Mouse (Mus musculus) embryonic facial prominence, embryonic 14.5 days (tissue): ENCODE data around the gene Ube2h. TPM values are rescaled to one million over a fixed set of nuclear protein-coding genes. Genes with fewer than 3 reads are reported as not detected.

Source experiments
- ATAC-seq: fragments of 200-750 bp; cut with Nextera tagmentation; 2 replicates; pipeline ENCODE4 v1.8.0; 2017; ENCODE audit warnings: low read depth, moderate number of reproducible peaks, moderate TSS enrichment
- DNase-seq: peaks from one replicate; pipeline ENCODE4 v3.0.0-alpha.2; 2015; ENCODE audit warnings: low spot score
- H3K27ac ChIP-seq: fragments of 300-500 bp; sonication (generic); replicated peaks from 2 replicates; pipeline ENCODE4 v1.5.1; 2014; ENCODE audit warnings: low read depth, mild to moderate bottlenecking, low read length, moderate library complexity
- H3K27me3 ChIP-seq: fragments of 300-500 bp; sonication (generic); replicated peaks from 2 replicates; pipeline ENCODE4 v1.6.1; 2014; ENCODE audit warnings: low read length; ENCODE audit not compliant: control insufficient read depth, insufficient read depth
- H3K36me3 ChIP-seq: fragments of 300-500 bp; sonication (generic); 2 replicates; pipeline ENCODE4 v1.6.1; 2014; ENCODE audit warnings: low read length, mixed read lengths; ENCODE audit not compliant: control insufficient read depth, insufficient read depth
- H3K4me1 ChIP-seq: fragments of 300-500 bp; sonication (generic); 2 replicates; pipeline ENCODE4 v1.6.1; 2014; ENCODE audit warnings: antibody characterized with exemption, low read length; ENCODE audit not compliant: control insufficient read depth, insufficient read depth
- H3K4me2 ChIP-seq: fragments of 300-500 bp; sonication (generic); 2 replicates; pipeline ENCODE4 v1.6.1; 2014; ENCODE audit warnings: low read depth, mild to moderate bottlenecking, low read length, moderate library complexity, mixed read lengths
- H3K4me3 ChIP-seq: fragments of 300-500 bp; sonication (generic); 2 replicates; pipeline ENCODE4 v1.5.1; 2014; ENCODE audit warnings: low read depth, mild to moderate bottlenecking, low read length
- H3K9ac ChIP-seq: fragments of 300-500 bp; sonication (generic); 2 replicates; pipeline ENCODE4 v1.6.1; 2014; ENCODE audit warnings: low read depth, mild to moderate bottlenecking, low read length, moderate library complexity, mixed read lengths
- H3K9me3 ChIP-seq: fragments of 300-500 bp; sonication (generic); 2 replicates; pipeline ENCODE4 v1.6.1; 2016; ENCODE audit warnings: low read length; ENCODE audit not compliant: control insufficient read depth
- WGBS: fragments of 180-500 bp; shearing (Covaris S2); extraction: QIAGEN DNeasy Blood & Tissue Kit; methylation state at CpG from one replicate; pipeline ENCODE4 v1.1.7; 2014; 5-methylcytosine and 5-hydroxymethylcytosine counted together
- polyA plus RNA-seq: library from polyadenylated mRNA; unstranded; fragments of >200 nt; fragmentation: Nextera tagmentation; extraction: Ambion mirVana; gene quantifications from 2 replicates; pipeline ENCODE4 v1.2.1, GENCODE M21; 2014

Gene Ube2h
- polyA plus RNA-seq, 1 experiment from 2014 or later, result 53.1 TPM

- H3K9ac ChIP-seq, result no peak overlapping the region
- DNase-seq, result no peak
- no peak overlapping the region for H3K4me3 ChIP-seq
- no peaks in the 10 kb centered on the region for H3K4me1 ChIP-seq
- no peaks in the 10 kb centered on the region for H3K9me3 ChIP-seq
- H3K36me3 ChIP-seq, result peaks cover 51% of the 10 kb centered on the region
- ATAC-seq, result no peak
- no peaks in the 10 kb centered on the region for H3K27me3 ChIP-seq
- H3K4me2 ChIP-seq, result no peak overlapping the region
- 87% methylated on average over 11 of the region's 11 CpGs for WGBS
- H3K27ac ChIP-seq, result no peak overlapping the region
Measured at GRCm38 (mm10) chr6:30272338-30272905, 31.9 kb downstream of the Ube2h start.

- DNase-seq (no peak), ATAC-seq (no peak)
- Histone ChIP-seq H3K4me2 (no peak overlapping the region), H3K9me3 (no peaks in the 10 kb centered on the region), H3K36me3 (peaks cover 64% of the 10 kb centered on the region), H3K27ac (no peak overlapping the region), H3K9ac (no peak overlapping the region), H3K4me3 (no peak overlapping the region), H3K4me1 (no peaks in the 10 kb centered on the region), H3K27me3 (no peaks in the 10 kb centered on the region)
- 76% methylated on average over 5 of the region's 5 CpGs for WGBS
Measured at GRCm38 (mm10) chr6:30269846-30270245, 34.5 kb downstream of the Ube2h start.

- no peaks in the 10 kb centered on the region for H3K9me3 ChIP-seq
- WGBS, result 86% methylated on average over 7 of the region's 7 CpGs
- H3K27me3 ChIP-seq, result no peaks in the 10 kb centered on the region
- no peak for DNase-seq
- H3K4me3 ChIP-seq, result no peak overlapping the region
- no peak for ATAC-seq
- H3K9ac ChIP-seq, result no peak overlapping the region
- H3K36me3 ChIP-seq, result peaks cover 64% of the 10 kb centered on the region
- no peak overlapping the region for H3K27ac ChIP-seq
- H3K4me1 ChIP-seq, result peaks cover 5% of the 10 kb centered on the region; the same call in 1 of the 2 replicates
- no peak overlapping the region for H3K4me2 ChIP-seq
Measured at GRCm38 (mm10) chr6:30267486-30267885, 36.9 kb downstream of the Ube2h start.

GRCm38 (mm10) chr6:30265402-30265801, 38.9 kb downstream of the Ube2h start:
- Histone ChIP-seq H3K4me3 (no peak overlapping the region), H3K27ac (no peak overlapping the region), H3K27me3 (no peaks in the 10 kb centered on the region), H3K9ac (no peak overlapping the region), H3K9me3 (no peaks in the 10 kb centered on the region), H3K36me3 (peaks cover 63% of the 10 kb centered on the region), H3K4me1 (peaks cover 5% of the 10 kb centered on the region; the same call in 1 of the 2 replicates), H3K4me2 (no peak overlapping the region)
- WGBS, result 90% methylated on average over 4 of the region's 4 CpGs
- ATAC-seq (no peak), DNase-seq (no peak)

GRCm38 (mm10) chr6:30263053-30263452, 41.3 kb downstream of the Ube2h start:
- no peak for ATAC-seq
- peak; percentile 52 for DNase-seq
- H3K36me3 ChIP-seq, result peaks cover 65% of the 10 kb centered on the region

GRCm38 (mm10) chr6:30259271-30259670, 45.1 kb downstream of the Ube2h start:
- DNase-seq (no peak), ATAC-seq (no peak)
- peaks cover 59% of the 10 kb centered on the region for H3K36me3 ChIP-seq
- no peak overlapping the region for H3K4me2 ChIP-seq
- 87% methylated on average over 6 of the region's 6 CpGs for WGBS
- H3K27ac ChIP-seq, result no peak overlapping the region
- H3K4me3 ChIP-seq, result no peak overlapping the region
- no peaks in the 10 kb centered on the region for H3K27me3 ChIP-seq
- H3K4me1 ChIP-seq, result peaks cover 5% of the 10 kb centered on the region; the same call in 1 of the 2 replicates
- no peaks in the 10 kb centered on the region for H3K9me3 ChIP-seq
- H3K9ac ChIP-seq, result no peak overlapping the region

More at GRCm38 (mm10) chr6:30263053-30263452, 41.3 kb downstream of the Ube2h start:
- peaks cover 5% of the 10 kb centered on the region; the same call in 1 of the 2 replicates for H3K4me1 ChIP-seq
- H3K27me3 ChIP-seq, result no peaks in the 10 kb centered on the region
- no peak overlapping the region for H3K4me3 ChIP-seq
- no peak overlapping the region for H3K4me2 ChIP-seq
- H3K9ac ChIP-seq, result no peak overlapping the region
- no peak overlapping the region for H3K27ac ChIP-seq
- WGBS, result 63% methylated on average over 4 of the region's 4 CpGs
- no peaks in the 10 kb centered on the region for H3K9me3 ChIP-seq

- Histone ChIP-seq H3K4me1 (peaks cover 3% of the 10 kb centered on the region; the same call in 1 of the 2 replicates), H3K9ac (no peak overlapping the region), H3K36me3 (peaks cover 62% of the 10 kb centered on the region), H3K4me2 (no peak overlapping the region), H3K9me3 (no peaks in the 10 kb centered on the region), H3K4me3 (no peak overlapping the region), H3K27me3 (no peaks in the 10 kb centered on the region), H3K27ac (no peak overlapping the region)
- ATAC-seq, result no peak
- no peak for DNase-seq
- WGBS, result 79% methylated on average over 1 of the region's 1 CpGs
Measured at GRCm38 (mm10) chr6:30257962-30258361, 46.4 kb downstream of the Ube2h start.

- no peaks in the 10 kb centered on the region for H3K9me3 ChIP-seq
- DNase-seq, result no peak
- no peak overlapping the region for H3K9ac ChIP-seq
- no peak overlapping the region for H3K27ac ChIP-seq
- no peak overlapping the region for H3K4me2 ChIP-seq
- peaks cover 63% of the 10 kb centered on the region for H3K36me3 ChIP-seq
- 81% methylated on average over 1 of the region's 1 CpGs for WGBS
- H3K4me1 ChIP-seq, result no peaks in the 10 kb centered on the region
- H3K4me3 ChIP-seq, result no peak overlapping the region
- H3K27me3 ChIP-seq, result no peaks in the 10 kb centered on the region
- no peak for ATAC-seq
Measured at GRCm38 (mm10) chr6:30255846-30256245, 48.5 kb downstream of the Ube2h start.
